Mouse (Mus musculus): ENCODE measurements at regions not wholly inside any gene's neighbourhood (a gene's known extent, or its start where the extent isn't known, plus 50 kb on each side); places are given as distances from the start of the nearest gene placed in this dataset.
A peak's percentile ranks its signal among the peaks of the same experiment; 100 is the strongest.

- no peak for DNase-seq
Observed at GRCm38 (mm10) chr15:51679186-51679902, 2205.4 kb upstream of the Gm7489 start.

- no peak for DNase-seq
Observed at GRCm38 (mm10) chr15:51680494-51680893, 2204.2 kb upstream of the Gm7489 start.

- no peak for DNase-seq
Observed at GRCm38 (mm10) chr15:51681191-51681590, 2203.5 kb upstream of the Gm7489 start.

- DNase-seq, result no peak
Observed at GRCm38 (mm10) chr15:51682331-51682730, 2202.4 kb upstream of the Gm7489 start.

GRCm38 (mm10) chr15:51687007-51687540, 2197.6 kb upstream of the Gm7489 start:
- DNase-seq, result no peak

- DNase-seq, result no peak
Observed at GRCm38 (mm10) chr15:51689498-51689897, 2195.2 kb upstream of the Gm7489 start.

- DNase-seq, result no peak
Observed at GRCm38 (mm10) chr15:51692671-51693070, 2192.0 kb upstream of the Gm7489 start.

- peak; percentile 16 for DNase-seq
Observed at GRCm38 (mm10) chr15:51696344-51697016, 2188.2 kb upstream of the Gm7489 start.

GRCm38 (mm10) chr15:51704198-51704597, 2180.5 kb upstream of the Gm7489 start:
- no peak for DNase-seq

- peak; percentile 53 for DNase-seq
Observed at GRCm38 (mm10) chr15:51709871-51710655, 2174.6 kb upstream of the Gm7489 start.

GRCm38 (mm10) chr15:51720873-51721308, 2163.8 kb upstream of the Gm7489 start:
- DNase-seq, result no peak

GRCm38 (mm10) chr15:51721363-51721762, 2163.3 kb upstream of the Gm7489 start:
- no peak for DNase-seq

- no peak for DNase-seq
Observed at GRCm38 (mm10) chr15:51724127-51724526, 2160.6 kb upstream of the Gm7489 start.

- no peak for DNase-seq
Observed at GRCm38 (mm10) chr15:51725457-51725856, 2159.2 kb upstream of the Gm7489 start.

- no peak for DNase-seq
Observed at GRCm38 (mm10) chr15:51730106-51730505, 2154.6 kb upstream of the Gm7489 start.

- DNase-seq, result peak; percentile 13
Observed at GRCm38 (mm10) chr15:51730805-51731412, 2153.8 kb upstream of the Gm7489 start.

- no peak for DNase-seq
Observed at GRCm38 (mm10) chr15:51734194-51734593, 2150.5 kb upstream of the Gm7489 start.

All from cerebellum, adult 9-11 months (tissue).